In the genomic region with DNA sequence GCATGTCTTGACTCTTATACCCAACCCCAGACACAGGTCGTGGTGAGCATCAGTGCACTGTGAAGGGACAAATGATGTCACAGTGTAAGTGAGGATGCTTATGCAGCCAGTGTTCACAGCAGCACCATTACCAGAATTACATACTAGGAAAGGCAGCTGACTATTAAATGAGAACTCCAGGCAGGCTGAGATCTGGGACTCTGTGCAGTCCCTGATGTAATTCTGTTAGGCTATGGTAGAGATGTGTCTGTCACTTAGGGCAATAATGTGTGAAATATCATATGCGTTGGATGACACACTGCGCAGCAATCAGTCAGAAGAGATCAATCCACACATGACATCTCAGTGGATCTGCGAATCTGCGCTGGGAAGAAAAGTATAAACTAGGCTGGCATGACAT, we compare ENCODE assay signal across 30 mouse cellular contexts. TPM values are rescaled to one million over a fixed set of nuclear protein-coding genes. Genes with fewer than 3 reads are reported as not detected.
DNase-seq lines count a peak whose midpoint lies in the region; ATAC-seq and TF ChIP-seq lines count a peak whose summit lies in the region.
"Had no signal": no experiment of that assay in that cellular context is flagged by ENCODE, and none has a peak within 500 bp of the region (broad histone marks: within the 10 kb centered on the region; RNA-seq: fewer than 3 reads in every experiment).

No protein-coding gene starts in this region.

- no peak overlapping the region for H3K4me3 ChIP-seq in hindbrain, embryonic 14.5 days (replicated peaks; ENCODE audit: low read length)
- H3K4me3 ChIP-seq in hindbrain, embryonic 11.5 days (ENCODE audit: low read depth, low read length), result no peak overlapping the region
- no peak overlapping the region for H3K4me3 ChIP-seq in midbrain, embryonic 16.5 days (ENCODE audit: low read depth, low read length)
- H3K4me3 ChIP-seq in midbrain, embryonic 13.5 days (replicated peaks), result no peak overlapping the region
- H3K4me3 ChIP-seq in hindbrain, postnatal 0 days (ENCODE audit: low read length), result no peak overlapping the region
- H3K4me3 ChIP-seq in neural tube, embryonic 14.5 days (ENCODE audit: low read depth, low read length), result no peak overlapping the region
- H3K4me3 ChIP-seq: embryonic facial prominence, embryonic 12.5 days; forebrain, embryonic 12.5 days; limb, embryonic 13.5 days; megakaryocyte, embryonic 14.5 days; stomach, embryonic 15.5 days had no signal

- ATAC-seq in hindbrain, embryonic 14.5 days (ENCODE audit: low FRiP score), result peak; percentile 43
- no peak for ATAC-seq in hindbrain, embryonic 11.5 days (ENCODE audit: low FRiP score)
- ATAC-seq in midbrain, embryonic 16.5 days, result peak; percentile 37; the same call in 1 of the 2 replicates
- no peak for ATAC-seq in midbrain, embryonic 13.5 days
- peak; percentile 43 for ATAC-seq in hindbrain, postnatal 0 days
- peak; percentile 56 for ATAC-seq in neural tube, embryonic 14.5 days (ENCODE audit: low read depth)
- ATAC-seq: inflammation-experienced regulatory T-cells, adult 6 months had no signal

- no peaks in the 10 kb centered on the region for H3K9me3 ChIP-seq in hindbrain, embryonic 14.5 days (ENCODE audit: control insufficient read depth, low read length)
- H3K9me3 ChIP-seq in hindbrain, embryonic 11.5 days (ENCODE audit: control insufficient read depth, low read length), result no peaks in the 10 kb centered on the region
- no peaks in the 10 kb centered on the region for H3K9me3 ChIP-seq in midbrain, embryonic 16.5 days (replicated peaks; ENCODE audit: control insufficient read depth, low read length, poor library complexity, severe bottlenecking)
- H3K9me3 ChIP-seq in midbrain, embryonic 13.5 days, result no peaks in the 10 kb centered on the region
- H3K9me3 ChIP-seq in hindbrain, postnatal 0 days (ENCODE audit: low read length), result no peaks in the 10 kb centered on the region
- no peaks in the 10 kb centered on the region for H3K9me3 ChIP-seq in neural tube, embryonic 14.5 days (ENCODE audit: control insufficient read depth, low read length)
- H3K9me3 ChIP-seq: embryonic facial prominence, embryonic 12.5 days; forebrain, embryonic 12.5 days; limb, embryonic 13.5 days; stomach, embryonic 15.5 days had no signal

- no peaks in the 10 kb centered on the region for H3K4me1 ChIP-seq in hindbrain, embryonic 14.5 days (replicated peaks; ENCODE audit: control insufficient read depth, insufficient read depth, low read length)
- peaks cover 2% of the 10 kb centered on the region; the same call in 1 of the 2 replicates for H3K4me1 ChIP-seq in hindbrain, embryonic 11.5 days (replicated peaks; ENCODE audit: control insufficient read depth, insufficient read depth, low read length)
- H3K4me1 ChIP-seq in midbrain, embryonic 16.5 days (ENCODE audit: control insufficient read depth, insufficient read depth, low read length), result no peaks in the 10 kb centered on the region; the same call in 1 of the 2 replicates
- H3K4me1 ChIP-seq in midbrain, embryonic 13.5 days (replicated peaks), result peaks cover 11% of the 10 kb centered on the region
- 0 out of 2 replicates have a peak, but pooled peaks cover 5% of the 10 kb centered on the region for H3K4me1 ChIP-seq in hindbrain, postnatal 0 days (ENCODE audit: insufficient read depth, low read length)
- peaks cover 4% of the 10 kb centered on the region for H3K4me1 ChIP-seq in neural tube, embryonic 14.5 days (ENCODE audit: control insufficient read depth, insufficient read depth, low read length)

- no peak overlapping the region for H3K4me2 ChIP-seq in hindbrain, embryonic 14.5 days (replicated peaks)
- no peak overlapping the region for H3K4me2 ChIP-seq in hindbrain, embryonic 11.5 days (replicated peaks; ENCODE audit: low read depth, low read length)
- no peak overlapping the region for H3K4me2 ChIP-seq in midbrain, embryonic 16.5 days (ENCODE audit: low read length)
- no peak overlapping the region for H3K4me2 ChIP-seq in midbrain, embryonic 13.5 days (replicated peaks)
- no peak overlapping the region for H3K4me2 ChIP-seq in hindbrain, postnatal 0 days (ENCODE audit: low read depth, low read length)
- no peak overlapping the region for H3K4me2 ChIP-seq in neural tube, embryonic 14.5 days (ENCODE audit: low read depth, low read length)
- H3K4me2 ChIP-seq: embryonic facial prominence, embryonic 12.5 days; forebrain, embryonic 12.5 days; limb, embryonic 13.5 days; lung, embryonic 14.5 days; stomach, embryonic 15.5 days had no signal

- 73% methylated on average over 5 of the region's 5 CpGs for WGBS in hindbrain, embryonic 14.5 days
- 87% methylated on average over 5 of the region's 5 CpGs for WGBS in hindbrain, embryonic 11.5 days
- WGBS in midbrain, embryonic 16.5 days, result 82% methylated on average over 5 of the region's 5 CpGs
- 83% methylated on average over 5 of the region's 5 CpGs for WGBS in midbrain, embryonic 13.5 days
- 75% methylated on average over 5 of the region's 5 CpGs for WGBS in hindbrain, postnatal 0 days
- WGBS in neural tube, embryonic 14.5 days, result 73% methylated on average over 5 of the region's 5 CpGs

- H3K36me3 ChIP-seq in hindbrain, embryonic 14.5 days (replicated peaks; ENCODE audit: control insufficient read depth, insufficient read depth), result no peaks in the 10 kb centered on the region
- no peaks in the 10 kb centered on the region for H3K36me3 ChIP-seq in hindbrain, embryonic 11.5 days (ENCODE audit: control insufficient read depth, insufficient read depth, low read length)
- H3K36me3 ChIP-seq in midbrain, embryonic 16.5 days (ENCODE audit: control insufficient read depth, insufficient read depth, low read length), result no peaks in the 10 kb centered on the region
- H3K36me3 ChIP-seq in midbrain, embryonic 13.5 days, result no peaks in the 10 kb centered on the region
- H3K36me3 ChIP-seq in hindbrain, postnatal 0 days (ENCODE audit: insufficient read depth, low read length), result no peaks in the 10 kb centered on the region
- H3K36me3 ChIP-seq in neural tube, embryonic 14.5 days (ENCODE audit: control insufficient read depth, insufficient read depth, low read length), result no peaks in the 10 kb centered on the region
- H3K36me3 ChIP-seq: embryonic facial prominence, embryonic 12.5 days; forebrain, embryonic 12.5 days; limb, embryonic 13.5 days; stomach, embryonic 15.5 days had no signal

- H3K9ac ChIP-seq in hindbrain, embryonic 14.5 days, result no peak overlapping the region
- H3K9ac ChIP-seq in hindbrain, embryonic 11.5 days (ENCODE audit: low read depth, low read length), result no peak overlapping the region
- H3K9ac ChIP-seq in midbrain, embryonic 16.5 days (ENCODE audit: low read depth, low read length), result no peak overlapping the region
- H3K9ac ChIP-seq in midbrain, embryonic 13.5 days (replicated peaks), result no peak overlapping the region
- H3K9ac ChIP-seq in hindbrain, postnatal 0 days (replicated peaks; ENCODE audit: low read length), result no peak overlapping the region
- H3K9ac ChIP-seq in neural tube, embryonic 14.5 days (replicated peaks; ENCODE audit: low read depth, low read length), result no peak overlapping the region
- H3K9ac ChIP-seq: embryonic facial prominence, embryonic 12.5 days; forebrain, embryonic 12.5 days; limb, embryonic 13.5 days; lung, embryonic 14.5 days; stomach, embryonic 15.5 days had no signal

- H3K27me3 ChIP-seq in hindbrain, embryonic 14.5 days (ENCODE audit: control insufficient read depth, insufficient read depth, low read length), result no peaks in the 10 kb centered on the region
- H3K27me3 ChIP-seq in hindbrain, embryonic 11.5 days (ENCODE audit: control insufficient read depth, insufficient read depth, low read length), result no peaks in the 10 kb centered on the region
- no peaks in the 10 kb centered on the region for H3K27me3 ChIP-seq in midbrain, embryonic 16.5 days (ENCODE audit: control insufficient read depth, insufficient read depth, low read depth, low read length)
- H3K27me3 ChIP-seq in midbrain, embryonic 13.5 days, result no peaks in the 10 kb centered on the region
- no peaks in the 10 kb centered on the region for H3K27me3 ChIP-seq in hindbrain, postnatal 0 days (ENCODE audit: insufficient read depth, low read length)
- H3K27me3 ChIP-seq in neural tube, embryonic 14.5 days (ENCODE audit: control insufficient read depth, insufficient read depth, low read length), result no peaks in the 10 kb centered on the region
- H3K27me3 ChIP-seq: embryonic facial prominence, embryonic 12.5 days; forebrain, embryonic 12.5 days; limb, embryonic 13.5 days; stomach, embryonic 15.5 days had no signal

- no peak for DNase-seq in hindbrain, embryonic 14.5 days (ENCODE audit: low spot score)
- DNase-seq in hindbrain, embryonic 11.5 days (ENCODE audit: low spot score), result no peak
- no peak for DNase-seq in hindbrain, postnatal 0 days (ENCODE audit: low spot score)
- no peak for DNase-seq in kidney, adult 9 months
- DNase-seq: adrenal gland, adult 2 months; cerebellum, adult 11-12 months; cerebellum, postnatal 10 days; kidney, adult 18-20 months; layer of hippocampus, adult 9-11 months; lung, embryonic 14.5 days; lung, postnatal 36 days; thymus, postnatal 36 days had no signal

- H3K27ac ChIP-seq in hindbrain, embryonic 14.5 days, result no peak overlapping the region
- no peak overlapping the region for H3K27ac ChIP-seq in hindbrain, embryonic 11.5 days (ENCODE audit: low read depth, low read length)
- H3K27ac ChIP-seq in midbrain, embryonic 16.5 days (ENCODE audit: low read length), result no peak overlapping the region
- H3K27ac ChIP-seq in midbrain, embryonic 13.5 days, result no peak overlapping the region
- no peak overlapping the region for H3K27ac ChIP-seq in hindbrain, postnatal 0 days
- H3K27ac ChIP-seq in neural tube, embryonic 14.5 days (ENCODE audit: low read depth, low read length), result no peak overlapping the region
- H3K27ac ChIP-seq: embryonic facial prominence, embryonic 12.5 days; forebrain, embryonic 12.5 days; kidney, postnatal 0 days; limb, embryonic 13.5 days; stomach, embryonic 15.5 days had no signal

- TF ChIP-seq CTCF in hindbrain, postnatal 0 days (IDR thresholded peaks at IDR 0.05; ENCODE audit: low read depth), result no peak

RNA-seq across cellular contexts. Expression of a gene that starts 55.7 kb away (rescaled TPM):
- polyA plus RNA-seq in hindbrain, embryonic 14.5 days (2014; fragmentation: Nextera tagmentation; extraction: Ambion mirVana), result not detected in 2 replicates
- polyA plus RNA-seq in hindbrain, embryonic 11.5 days (2014; fragmentation: Nextera tagmentation; extraction: Ambion mirVana), result not detected in 2 replicates
- polyA plus RNA-seq in midbrain, embryonic 16.5 days (2015; fragmentation: Nextera tagmentation; extraction: Ambion mirVana), result not detected in 2 replicates
- polyA plus RNA-seq in midbrain, embryonic 13.5 days (2015; fragmentation: Nextera tagmentation; extraction: Ambion mirVana), result not detected in 2 replicates
- 0.07 and 0.58 TPM in 2 replicates for total RNA-seq in hindbrain, postnatal 0 days (2014; rRNA removed)
- 0.15 and 0.29 TPM in 2 replicates for polyA plus RNA-seq in hindbrain, postnatal 0 days (2015; fragmentation: Nextera tagmentation; extraction: Ambion mirVana)
- not detected in 2 replicates for polyA plus RNA-seq in neural tube, embryonic 14.5 days (2014; fragmentation: Nextera tagmentation; extraction: Ambion mirVana)
- total RNA-seq: adrenal gland, postnatal 4 days; granulocyte monocyte progenitor cell, adult 5-6 weeks; left cerebral cortex, adult 18-20 months; MEL; monocyte, adult 5-6 weeks had no signal
- polyA plus RNA-seq: adrenal gland, adult 2 months; C2C12; embryonic facial prominence, embryonic 12.5 days; forebrain, embryonic 12.5 days; heart, embryonic 14.5 days; inflammation-experienced regulatory T-cells, adult 6 months; kidney, postnatal 0 days; limb, embryonic 13.5 days; lung, embryonic 14.5 days; neural tube, embryonic 11.5 days; stomach, embryonic 15.5 days had no signal

Comparison
In these comparisons a context has a peak if more than half of its experiments do, and no peak if none do; other contexts are left out.
1. ATAC-seq: peak in hindbrain, embryonic 14.5 days (single experiment), midbrain, embryonic 16.5 days (single experiment), hindbrain, postnatal 0 days (single experiment) and neural tube, embryonic 14.5 days (single experiment); none in hindbrain, embryonic 11.5 days (single experiment) and midbrain, embryonic 13.5 days (single experiment).